Mouse (Mus musculus) left cerebral cortex, adult 8-10 months (tissue): ENCODE measurements at regions not wholly inside any gene's neighbourhood (a gene's known extent, or its start where the extent isn't known, plus 50 kb on each side); places are given as distances from the start of the nearest gene placed in this dataset.

Source experiments
- DNase-seq, 2 experiments: peaks; one replicate each; pipeline ENCODE4 v3.0.0; 2022; ENCODE audit warnings: low spot score in 2 of 2

GRCm38 (mm10) chr7:61615156-61615555, 731.2 kb upstream of the Ndn start:
- DNase-seq: no peak

GRCm38 (mm10) chr7:61644893-61645545, 701.4 kb upstream of the Ndn start:
- DNase-seq: peak in 1 of 2 experiments; percentile 17

- no peak for DNase-seq
Measured at GRCm38 (mm10) chr7:61658086-61658485, 688.3 kb upstream of the Ndn start.

- peak; percentile 4 to 14 for DNase-seq
Measured at GRCm38 (mm10) chr7:61683080-61683479, 663.3 kb upstream of the Ndn start.

GRCm38 (mm10) chr7:61685052-61685655, 661.2 kb upstream of the Ndn start:
- DNase-seq: no peak

- DNase-seq: peak in 1 of 2 experiments; percentile 17
Measured at GRCm38 (mm10) chr7:61726149-61726548, 620.2 kb upstream of the Ndn start.

- no peak for DNase-seq
Measured at GRCm38 (mm10) chr7:61737511-61737910, 608.9 kb upstream of the Ndn start.

GRCm38 (mm10) chr7:61739336-61739735, 607.0 kb upstream of the Ndn start:
- DNase-seq: peak in 1 of 2 experiments; percentile 34

- no peak for DNase-seq
Measured at GRCm38 (mm10) chr7:61769826-61770225, 576.5 kb upstream of the Ndn start.

- DNase-seq: peak; percentile 18
Measured at GRCm38 (mm10) chr7:61790113-61790796, 556.1 kb upstream of the Ndn start.

GRCm38 (mm10) chr7:61836827-61837226, 509.5 kb upstream of the Ndn start:
- DNase-seq: no peak

- peak; percentile 30 to 45 for DNase-seq
Measured at GRCm38 (mm10) chr7:61837240-61837639, 509.1 kb upstream of the Ndn start.

- DNase-seq: no peak
Measured at GRCm38 (mm10) chr7:61851949-61852348, 494.4 kb upstream of the Ndn start.

- DNase-seq: peak in 1 of 2 experiments; percentile 4
Measured at GRCm38 (mm10) chr7:61864517-61864916, 481.9 kb upstream of the Ndn start.

GRCm38 (mm10) chr7:61866376-61866775, 480.0 kb upstream of the Ndn start:
- DNase-seq: no peak

- DNase-seq: no peak
Measured at GRCm38 (mm10) chr7:61876220-61876619, 470.1 kb upstream of the Ndn start.

GRCm38 (mm10) chr7:61877311-61878065, 468.9 kb upstream of the Ndn start:
- peak; percentile 48 to 78 for DNase-seq

- no peak for DNase-seq
Measured at GRCm38 (mm10) chr7:61878095-61878494, 468.3 kb upstream of the Ndn start.

GRCm38 (mm10) chr7:61878585-61878984, 467.8 kb upstream of the Ndn start:
- DNase-seq: no peak
